Mouse (Mus musculus) MEL (cell line): ENCODE data around the gene Arhgap35.

ENCODE experiments used
- CTCF ChIP-seq, 3 experiments: IDR thresholded peaks in 2 of 3; conservative IDR thresholded peaks in 1 of 3; 2 replicates each; pipeline ENCODE4 v1.5.1; 2011 to 2012; ENCODE audit warnings: low read length in 3 of 3, low read depth in 2 of 3, mild to moderate bottlenecking in 2 of 3, improper control_type of control experiment in 1 of 3, inconsistent platforms in 1 of 3, mixed read lengths in 1 of 3, moderate library complexity in 1 of 3; ENCODE audit not compliant: control insufficient read depth in 1 of 3, insufficient read depth in 1 of 3, poor library complexity in 1 of 3, severe bottlenecking in 1 of 3
- E2F4 ChIP-seq: IDR thresholded peaks from 2 replicates; pipeline ENCODE4 v1.6.1; 2011; ENCODE audit warnings: low read depth, low read length, improper control_type of control experiment, borderline replicate concordance
- EP300 ChIP-seq, 2 experiments: IDR thresholded peaks; 2 replicates each; pipeline ENCODE4 v1.6.1; 2011; ENCODE audit warnings: improper control_type of control experiment in 2 of 2, low read length in 2 of 2, low read depth in 1 of 2, mild to moderate bottlenecking in 1 of 2
- GATA1 ChIP-seq: IDR thresholded peaks from 2 replicates; pipeline ENCODE4 v1.6.1; 2011; ENCODE audit warnings: low read depth, low read length, improper control_type of control experiment
- MAX ChIP-seq: IDR thresholded peaks from 2 replicates; pipeline ENCODE4 v1.6.1; 2011; ENCODE audit warnings: low read length, improper control_type of control experiment
- MAZ ChIP-seq: IDR thresholded peaks from 2 replicates; pipeline ENCODE4 v1.6.1; 2012; ENCODE audit warnings: low read depth, mild to moderate bottlenecking, inconsistent platforms, low read length, improper control_type of control experiment
- NELFE ChIP-seq: IDR thresholded peaks from 2 replicates; pipeline ENCODE4 v1.6.1; 2011; ENCODE audit warnings: low read depth, low read length, improper control_type of control experiment
- POLR2A ChIP-seq, 2 experiments: IDR thresholded peaks; 2 replicates each; pipeline ENCODE4 v1.6.1; 2011 to 2012; ENCODE audit warnings: low read length in 2 of 2, mild to moderate bottlenecking in 2 of 2, control low read depth in 1 of 2, improper control_type of control experiment in 1 of 2, low read depth in 1 of 2, moderate library complexity in 1 of 2; ENCODE audit not compliant: control insufficient read depth in 1 of 2, insufficient read depth in 1 of 2, poor library complexity in 1 of 2
- SMC3 ChIP-seq: IDR thresholded peaks from 2 replicates; pipeline ENCODE4 v1.6.1; 2011; ENCODE audit warnings: low read depth, low read length, improper control_type of control experiment
- TBP ChIP-seq: IDR thresholded peaks from 2 replicates; pipeline ENCODE4 v1.8.0; 2011; ENCODE audit warnings: low read depth, low read length, improper control_type of control experiment
- ZKSCAN1 ChIP-seq: IDR thresholded peaks from 2 replicates; pipeline ENCODE4 v1.6.1; 2012; ENCODE audit warnings: low read depth, mild to moderate bottlenecking, inconsistent platforms, low read length, improper control_type of control experiment, moderate library complexity
- ZNF384 ChIP-seq: IDR thresholded peaks from 2 replicates; pipeline ENCODE4 v1.6.1; 2012; ENCODE audit warnings: low read depth, mild to moderate bottlenecking, inconsistent platforms, low read length, improper control_type of control experiment

DNA sequence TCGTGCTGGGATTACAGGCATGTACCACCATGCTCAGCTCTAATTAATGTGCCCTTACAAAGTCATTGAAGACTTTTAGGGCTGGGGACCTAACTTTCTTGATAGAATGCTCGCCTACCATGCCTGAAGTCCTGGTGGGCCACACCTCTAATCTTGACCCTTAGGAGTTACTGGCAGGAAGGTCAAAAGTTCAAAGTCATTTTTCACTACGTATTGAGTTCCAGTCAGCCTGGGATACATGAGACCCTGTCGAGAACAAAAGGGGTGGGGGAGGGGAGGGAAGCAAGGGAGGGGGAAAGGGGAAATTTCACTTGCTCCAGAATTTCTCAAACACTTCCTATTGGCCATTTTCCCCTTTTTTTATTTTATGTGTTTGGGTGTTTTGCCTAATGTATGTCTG is 8.3 kb upstream of the Arhgap35 start:
- TF ChIP-seq POLR2A (IDR thresholded peaks at IDR 0.05; ENCODE audit: control insufficient read depth in 1 of 2, insufficient read depth in 1 of 2, low read depth in 1 of 2, low read length in 2 of 2, poor library complexity in 1 of 2): no peak
- no peak for TF ChIP-seq CTCF (IDR thresholded peaks at IDR 0.05 in 2 of 3, conservative IDR thresholded peaks at IDR 0.05 in 1 of 3; ENCODE audit: control insufficient read depth in 1 of 3, insufficient read depth in 1 of 3, low read depth in 2 of 3, low read length in 3 of 3, poor library complexity in 1 of 3, severe bottlenecking in 1 of 3)
- no peak for TF ChIP-seq SMC3
- TF ChIP-seq ZNF384: no peak
- no peak for TF ChIP-seq MAX
- TF ChIP-seq EP300 (IDR thresholded peaks at IDR 0.05; ENCODE audit: low read depth in 1 of 2, low read length in 2 of 2): no peak
- no peak for TF ChIP-seq GATA1
- TF ChIP-seq ZKSCAN1: no peak
- no peak for TF ChIP-seq E2F4
- no peak for TF ChIP-seq NELFE
- TF ChIP-seq TBP: no peak
- TF ChIP-seq MAZ: no peak
